Mouse (Mus musculus): ENCODE data around the gene Zfp423. TPM values are rescaled to one million over a fixed set of nuclear protein-coding genes. Genes with fewer than 3 reads are reported as not detected.

The Zfp423 gene
- total and polyA plus RNA-seq, 2 experiments from 2014 or later = 18.4 to 34.6 TPM

DNA sequence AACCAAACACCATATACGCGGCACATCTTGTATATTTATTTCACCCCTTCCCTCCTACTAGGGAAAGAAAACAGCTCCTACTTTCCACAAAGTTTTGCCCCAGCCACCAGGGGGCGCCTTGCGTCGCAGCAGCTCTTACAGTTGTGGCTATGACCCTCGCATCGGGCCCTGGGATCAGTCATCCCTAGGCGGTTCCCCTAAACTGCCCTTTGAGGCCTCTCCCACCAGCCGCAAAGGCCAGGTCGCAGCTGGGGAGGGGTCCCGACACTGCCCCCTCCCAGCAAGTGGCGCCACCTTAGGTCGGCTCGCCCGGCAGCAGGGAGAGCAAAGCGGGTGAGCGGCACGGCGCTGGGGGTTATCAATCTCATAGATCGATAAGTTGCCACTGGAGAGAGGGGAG is 1.7 kb upstream of the Zfp423 start:
- Histone ChIP-seq H3K27ac (ENCODE audit: low read depth, low read length) (no peak overlapping the region), H3K4me1 (ENCODE audit: insufficient read depth) (peaks cover 7% of the 10 kb centered on the region; the same call in 1 of the 2 replicates), H3K36me3 (ENCODE audit: insufficient read depth) (no peaks in the 10 kb centered on the region), H3K9me3 (ENCODE audit: low read length) (no peaks in the 10 kb centered on the region), H3K4me2 (ENCODE audit: low read depth) (peak overlapping the region; percentile 98), H3K4me3 (ENCODE audit: low read depth, low read length) (peak overlapping the region; percentile 72), H3K27me3 (ENCODE audit: insufficient read depth, low read length) (peaks cover 10% of the 10 kb centered on the region), H3K9ac (0 out of 2 replicates have a peak overlapping the region, but pooled peaks have one; percentile 25)
- WGBS = 2% methylated on average over 20 of the region's 20 CpGs
- peak; percentile 50 for DNase-seq
- TF ChIP-seq CTCF (IDR thresholded peaks at IDR 0.05; ENCODE audit: low read depth) = peak; percentile 69
- no peak for ATAC-seq

DNA sequence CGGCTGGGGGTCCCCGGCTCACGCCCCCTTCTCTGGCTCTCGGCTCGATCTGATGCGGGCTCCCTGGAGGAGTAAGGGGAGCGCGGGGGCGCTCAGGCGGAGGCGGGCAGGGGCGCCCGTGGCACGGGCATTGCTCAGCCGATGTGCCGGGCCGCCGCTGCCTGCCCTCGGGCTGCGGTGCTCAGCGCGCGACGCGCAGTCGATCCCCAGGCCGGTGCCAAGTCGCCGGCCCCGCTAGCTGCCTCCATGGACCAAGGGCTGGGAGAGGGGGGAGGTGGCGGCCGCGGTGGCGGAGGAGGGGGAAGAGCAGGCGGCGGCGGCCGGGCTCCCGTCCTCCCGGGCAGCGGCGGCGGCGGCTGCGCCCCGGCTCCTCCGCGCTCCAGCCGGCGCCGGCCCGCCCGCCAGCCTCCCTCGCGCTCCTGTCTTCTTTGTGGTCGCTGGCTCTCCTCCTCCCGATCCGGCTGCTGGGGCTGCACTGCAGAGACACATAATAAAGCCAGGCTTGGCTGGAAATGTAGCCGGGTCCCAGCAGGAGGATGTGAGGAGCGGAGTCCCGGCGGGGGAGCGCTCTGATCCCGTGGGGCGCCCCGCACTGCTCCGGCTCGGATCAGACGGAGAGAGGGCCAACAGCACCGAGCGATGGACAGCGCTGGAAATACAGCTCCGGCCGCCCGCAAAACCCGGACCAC is 810 bp upstream of the Zfp423 start:
- WGBS = 2% methylated on average over 73 of the region's 76 CpGs

DNA sequence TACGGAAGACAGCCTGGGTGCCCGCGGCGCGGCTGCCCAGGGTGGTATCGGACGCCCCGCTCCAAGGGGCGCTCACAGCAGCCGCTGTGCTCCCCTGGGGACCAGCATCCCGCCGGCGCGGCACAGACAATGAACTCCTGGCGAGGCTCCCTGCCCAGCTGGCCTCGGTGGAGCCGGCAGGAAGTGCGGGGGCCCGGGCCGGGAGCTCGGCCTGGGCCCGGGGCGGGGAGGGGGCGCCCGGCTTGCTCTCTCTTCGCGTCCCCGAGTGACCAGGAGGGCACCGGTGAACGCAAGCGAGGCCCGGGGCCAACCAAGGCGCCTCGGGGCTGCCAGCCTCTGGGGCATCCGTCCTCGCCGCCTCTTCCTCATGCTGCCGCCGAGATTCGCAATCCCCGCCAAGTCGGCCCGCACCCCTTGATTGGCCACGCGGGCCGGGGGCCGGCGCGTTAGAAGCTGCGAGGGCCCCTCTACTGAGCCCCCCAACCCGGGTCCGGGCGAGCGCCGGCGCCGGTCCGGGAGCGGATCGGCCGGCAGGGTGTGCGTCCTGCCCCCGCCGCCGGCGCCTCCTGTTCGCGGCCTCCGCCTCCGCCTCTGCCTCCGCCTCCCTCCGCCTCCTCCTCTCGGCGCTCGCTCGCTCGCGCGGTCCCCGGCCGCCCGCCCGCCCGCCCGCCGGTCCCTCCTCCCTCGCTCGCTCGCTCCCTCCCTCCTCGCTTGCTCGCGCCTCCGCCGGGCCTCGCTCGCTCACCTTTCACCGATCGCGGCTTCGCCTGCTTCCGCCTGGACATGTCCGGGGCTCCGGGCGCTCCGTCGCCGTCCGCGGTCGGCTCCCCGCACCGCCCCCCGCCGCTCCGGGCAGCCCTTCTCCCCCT is 710 bp downstream of the Zfp423 start:
- H3K4me1 ChIP-seq (ENCODE audit: insufficient read depth) = peaks cover 7% of the 10 kb centered on the region; the same call in 1 of the 2 replicates
- WGBS = 5% methylated on average over 75 of the region's 115 CpGs
- DNase-seq = peak; percentile 77

More for the DNA sequence above, 810 bp upstream of the Zfp423 start:
- peaks cover 7% of the 10 kb centered on the region; the same call in 1 of the 2 replicates for H3K4me1 ChIP-seq (ENCODE audit: insufficient read depth)
- H3K36me3 ChIP-seq (ENCODE audit: insufficient read depth) = no peaks in the 10 kb centered on the region
- DNase-seq (peak; percentile 85), ATAC-seq (peak; percentile 85)
- peak overlapping the region; percentile 71 for H3K9ac ChIP-seq
- H3K4me2 ChIP-seq (ENCODE audit: low read depth) = peak overlapping the region; percentile 98
- peak overlapping the region; percentile 84 for H3K27ac ChIP-seq (ENCODE audit: low read depth, low read length)
- no peaks in the 10 kb centered on the region for H3K9me3 ChIP-seq (ENCODE audit: low read length)
- peak overlapping the region; percentile 72 for H3K4me3 ChIP-seq (ENCODE audit: low read depth, low read length)
- H3K27me3 ChIP-seq (ENCODE audit: insufficient read depth, low read length) = peaks cover 10% of the 10 kb centered on the region
- peak; percentile 78 for TF ChIP-seq CTCF (IDR thresholded peaks at IDR 0.05; ENCODE audit: low read depth)

DNA sequence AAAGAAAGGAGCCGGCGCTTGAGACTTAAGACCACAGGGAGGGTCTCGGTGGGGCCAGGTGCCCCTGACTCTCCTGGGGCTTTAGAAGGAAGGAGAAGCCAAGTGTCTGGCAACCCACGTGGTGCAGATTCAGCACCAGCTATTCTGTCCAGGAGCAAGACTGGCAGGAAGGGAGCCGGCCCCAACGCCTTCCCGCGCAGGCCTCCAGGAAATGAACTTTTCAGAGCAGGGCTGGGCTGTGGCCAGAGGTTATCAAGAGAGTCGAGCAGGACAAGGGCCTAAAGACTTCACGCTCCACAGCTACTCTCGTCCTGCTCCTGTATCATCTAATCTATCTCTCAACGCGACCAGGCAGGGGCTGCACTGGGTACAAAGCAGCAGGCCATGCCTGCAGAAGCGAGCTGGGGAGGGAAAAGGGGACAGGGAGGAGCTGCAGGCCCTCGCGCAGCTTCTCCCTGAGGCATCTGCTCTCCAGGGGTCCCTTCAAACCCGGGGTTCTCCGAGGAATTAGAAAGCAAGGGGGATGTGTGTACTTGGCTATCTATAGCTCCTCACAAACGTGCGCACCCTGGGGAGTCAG is 1.4 kb downstream of the Zfp423 start:
- no peak for ATAC-seq

More for the DNA sequence above, 710 bp downstream of the Zfp423 start:
- peak; percentile 50 for ATAC-seq
- Histone ChIP-seq H3K4me2 (ENCODE audit: low read depth) (peak overlapping the region; percentile 98), H3K4me3 (ENCODE audit: low read depth, low read length) (peak overlapping the region; percentile 72), H3K9me3 (ENCODE audit: low read length) (no peaks in the 10 kb centered on the region), H3K27ac (ENCODE audit: low read depth, low read length) (peak overlapping the region; percentile 81), H3K9ac (peak overlapping the region; percentile 71), H3K36me3 (ENCODE audit: insufficient read depth) (no peaks in the 10 kb centered on the region), H3K27me3 (ENCODE audit: insufficient read depth, low read length) (peaks cover 10% of the 10 kb centered on the region)
- no peak for TF ChIP-seq CTCF (IDR thresholded peaks at IDR 0.05; ENCODE audit: low read depth)

DNA sequence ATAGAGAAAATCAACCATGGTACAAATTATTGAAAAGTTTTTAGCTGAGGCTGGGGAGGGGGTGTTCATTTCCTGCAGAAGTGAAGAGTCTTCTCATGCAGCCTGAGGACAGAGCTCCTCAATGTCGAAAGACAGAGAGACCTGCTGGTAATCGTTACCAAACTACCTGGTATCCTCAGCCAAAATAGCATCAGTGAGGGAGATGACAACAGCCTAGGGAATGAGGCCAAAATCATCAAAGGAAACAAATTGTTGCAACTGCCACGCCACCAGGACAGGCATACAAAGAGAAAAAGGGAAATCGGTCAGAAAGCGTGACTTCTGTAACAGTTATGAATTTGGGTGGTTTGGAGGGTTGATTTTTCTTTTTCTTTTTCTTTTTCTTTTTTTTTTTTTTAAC is 3.4 kb downstream of the Zfp423 start:
- H3K4me3 ChIP-seq (ENCODE audit: low read depth, low read length) = no peak overlapping the region
- H3K27ac ChIP-seq (ENCODE audit: low read depth, low read length) = no peak overlapping the region
- no peaks in the 10 kb centered on the region for H3K9me3 ChIP-seq (ENCODE audit: low read length)
- H3K9ac ChIP-seq = no peak overlapping the region
- no peak overlapping the region for H3K4me2 ChIP-seq (ENCODE audit: low read depth)
- ATAC-seq (no peak), DNase-seq (no peak)
- no peak for TF ChIP-seq CTCF (IDR thresholded peaks at IDR 0.05; ENCODE audit: low read depth)
- WGBS = 36% methylated on average over 5 of the region's 5 CpGs
- 0 out of 2 replicates have a peak, but pooled peaks cover 2% of the 10 kb centered on the region for H3K4me1 ChIP-seq (ENCODE audit: insufficient read depth)
- H3K27me3 ChIP-seq (ENCODE audit: insufficient read depth, low read length) = peaks cover 4% of the 10 kb centered on the region; the same call in 1 of the 2 replicates
- no peaks in the 10 kb centered on the region for H3K36me3 ChIP-seq (ENCODE audit: insufficient read depth)

More for the DNA sequence above, 1.4 kb downstream of the Zfp423 start:
- DNase-seq = peak; percentile 59
- H3K4me3 ChIP-seq (ENCODE audit: low read depth, low read length) = peak overlapping the region; percentile 72
- no peak for TF ChIP-seq CTCF (IDR thresholded peaks at IDR 0.05; ENCODE audit: low read depth)
- peaks cover 7% of the 10 kb centered on the region; the same call in 1 of the 2 replicates for H3K4me1 ChIP-seq (ENCODE audit: insufficient read depth)
- peak overlapping the region; percentile 98 for H3K4me2 ChIP-seq (ENCODE audit: low read depth)
- no peaks in the 10 kb centered on the region for H3K36me3 ChIP-seq (ENCODE audit: insufficient read depth)
- peak overlapping the region; percentile 81 for H3K27ac ChIP-seq (ENCODE audit: low read depth, low read length)
- no peaks in the 10 kb centered on the region for H3K9me3 ChIP-seq (ENCODE audit: low read length)
- peaks cover 10% of the 10 kb centered on the region for H3K27me3 ChIP-seq (ENCODE audit: insufficient read depth, low read length)
- WGBS = 4% methylated on average over 20 of the region's 20 CpGs
- peak overlapping the region; percentile 71 for H3K9ac ChIP-seq

DNA sequence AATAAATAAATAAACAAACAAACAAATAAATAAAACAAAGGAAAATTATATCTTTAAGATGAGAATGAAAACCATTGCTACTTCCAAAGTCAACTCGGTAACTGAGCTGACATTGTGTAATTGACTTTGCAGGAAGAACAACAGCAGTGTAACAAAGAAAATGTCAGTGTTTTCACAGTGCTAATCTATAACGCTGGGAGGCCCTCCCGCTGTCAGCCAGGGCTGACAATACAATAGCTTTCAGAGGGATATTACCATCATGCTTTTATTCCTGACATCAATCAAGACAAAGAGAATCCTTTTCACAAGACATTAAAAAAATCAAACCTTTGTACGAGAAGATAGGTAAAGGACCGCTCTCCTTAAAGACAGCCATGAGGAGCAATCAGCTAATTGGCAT is 5.9 kb downstream of the Zfp423 start:
- Histone ChIP-seq H3K4me1 (ENCODE audit: insufficient read depth) (0 out of 2 replicates have a peak, but pooled peaks cover 3% of the 10 kb centered on the region), H3K4me3 (ENCODE audit: low read depth, low read length) (no peak overlapping the region), H3K9ac (no peak overlapping the region), H3K27me3 (ENCODE audit: insufficient read depth, low read length) (no peaks in the 10 kb centered on the region), H3K27ac (ENCODE audit: low read depth, low read length) (no peak overlapping the region), H3K4me2 (ENCODE audit: low read depth) (no peak overlapping the region), H3K9me3 (ENCODE audit: low read length) (no peaks in the 10 kb centered on the region), H3K36me3 (ENCODE audit: insufficient read depth) (no peaks in the 10 kb centered on the region)
- WGBS = 24% methylated on average over 5 of the region's 5 CpGs
- no peak for TF ChIP-seq CTCF (IDR thresholded peaks at IDR 0.05; ENCODE audit: low read depth)
- no peak for DNase-seq
- ATAC-seq = no peak

Data from forebrain, postnatal 0 days (tissue).